Mouse (Mus musculus): Measurements from ENCODE around the gene Atp5g1. TPM values are rescaled to one million over a fixed set of nuclear protein-coding genes. Genes with fewer than 3 reads are reported as not detected.
A peak's percentile ranks its signal among the peaks of the same experiment; 100 is the strongest.

Gene Atp5g1
- polyA plus RNA-seq, 1 experiment from 2014 or later: 777 TPM

DNA sequence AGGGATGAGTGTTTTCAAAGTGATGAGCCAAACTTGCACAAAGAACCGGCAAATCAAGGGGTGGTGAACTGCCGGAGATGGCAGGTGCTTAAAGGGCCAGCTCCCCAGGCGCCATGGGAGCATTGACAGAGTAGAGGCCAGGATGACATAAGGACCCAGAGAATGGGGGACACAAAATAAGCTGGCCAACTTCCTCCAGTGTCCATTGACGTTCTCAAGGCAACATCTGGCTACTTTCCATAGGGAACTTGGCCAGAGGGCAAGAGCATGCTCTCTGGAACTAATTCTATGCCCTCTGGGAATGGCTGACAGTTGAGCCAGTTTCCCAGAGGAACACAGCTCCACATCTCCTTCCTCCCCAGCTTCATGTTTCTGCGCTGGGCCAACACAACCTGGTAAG lies 7.2 kb downstream of the Atp5g1 start:
- H3K27ac ChIP-seq (replicated peaks): no peak overlapping the region
- H3K36me3 ChIP-seq: peaks cover 17% of the 10 kb centered on the region
- H3K4me2 ChIP-seq: no peak overlapping the region
- peaks cover 21% of the 10 kb centered on the region for H3K4me1 ChIP-seq (replicated peaks)
- ATAC-seq (ENCODE audit: low FRiP score, low read depth): no peak
- H3K4me3 ChIP-seq: no peak overlapping the region
- H3K9me3 ChIP-seq: no peaks in the 10 kb centered on the region
- no peak overlapping the region for H3K9ac ChIP-seq
- no peaks in the 10 kb centered on the region for H3K27me3 ChIP-seq
- 68% methylated on average over 5 of the region's 5 CpGs for WGBS

- peak within 1 kb of the TSS; percentile 99 for H3K4me3 ChIP-seq
- peaks cover 30% of the 10 kb centered on the region for H3K4me1 ChIP-seq (replicated peaks)
- peaks cover 17% of the 10 kb centered on the region for H3K36me3 ChIP-seq
- peak; percentile 98 for ATAC-seq (ENCODE audit: low FRiP score, low read depth)
- H3K27ac ChIP-seq (replicated peaks): peak within 1 kb of the TSS; percentile 80
- H3K27me3 ChIP-seq: no peaks in the 10 kb centered on the region
- H3K4me2 ChIP-seq: peak within 1 kb of the TSS; percentile 94
- H3K9ac ChIP-seq: peak within 1 kb of the TSS; percentile 96
- 4% methylated on average over 49 of the region's 50 CpGs for WGBS
- H3K9me3 ChIP-seq: no peaks in the 10 kb centered on the region
Measured at GRCm38 (mm10) chr11:96065215-96065911, 10.1 kb downstream of the Atp5g1 start, which contains the start of gene Ube2z. TSS of gene Ube2z (minus strand) at chr11:96065388.

GRCm38 (mm10) chr11:96064521-96065214 lies 10.8 kb downstream of the Atp5g1 start:
- Histone ChIP-seq H3K4me1 (replicated peaks) (peaks cover 30% of the 10 kb centered on the region), H3K4me2 (peak overlapping the region; percentile 94)

DNA sequence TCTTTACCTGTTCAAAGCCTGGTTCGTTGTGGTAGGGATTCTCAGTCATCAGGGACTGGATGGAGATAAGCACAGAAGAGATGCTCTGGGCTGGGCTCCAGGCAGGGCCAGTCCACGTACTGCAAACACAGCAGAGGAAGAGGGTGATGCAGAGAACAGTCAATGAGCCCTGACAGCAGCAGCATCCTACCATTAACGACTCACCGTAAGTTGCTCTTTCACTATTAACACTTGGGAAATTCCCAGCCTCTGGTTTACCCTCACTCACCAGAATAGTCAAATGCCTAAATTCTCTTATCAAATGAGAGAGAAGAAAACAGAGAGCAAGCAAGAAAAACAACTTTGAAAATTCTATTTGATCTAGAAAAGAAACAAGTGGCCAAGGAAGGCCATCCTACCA lies 17.2 kb downstream of the Atp5g1 start:
- Histone ChIP-seq H3K4me1 (replicated peaks) (peaks cover 11% of the 10 kb centered on the region), H3K9ac (no peak overlapping the region), H3K9me3 (no peaks in the 10 kb centered on the region), H3K36me3 (peaks cover 67% of the 10 kb centered on the region), H3K27me3 (no peaks in the 10 kb centered on the region), H3K4me3 (no peak overlapping the region), H3K4me2 (no peak overlapping the region), H3K27ac (replicated peaks) (no peak overlapping the region)
- ATAC-seq (ENCODE audit: low FRiP score, low read depth): no peak
- WGBS: 90% methylated on average over 4 of the region's 4 CpGs

More at GRCm38 (mm10) chr11:96064521-96065214, 10.8 kb downstream of the Atp5g1 start:
- H3K4me3 ChIP-seq: peak overlapping the region; percentile 99
- peak overlapping the region; percentile 96 for H3K9ac ChIP-seq
- no peaks in the 10 kb centered on the region for H3K9me3 ChIP-seq
- ATAC-seq (ENCODE audit: low FRiP score, low read depth): peak; percentile 66
- H3K36me3 ChIP-seq: peaks cover 20% of the 10 kb centered on the region
- H3K27me3 ChIP-seq: no peaks in the 10 kb centered on the region
- peak overlapping the region; percentile 80 for H3K27ac ChIP-seq (replicated peaks)
- WGBS: under 1% methylated on average over 29 of the region's 64 CpGs

- no peaks in the 10 kb centered on the region for H3K27me3 ChIP-seq
- ATAC-seq (ENCODE audit: low FRiP score, low read depth): no peak
- H3K9ac ChIP-seq: no peak overlapping the region
- H3K36me3 ChIP-seq: peaks cover 81% of the 10 kb centered on the region
- H3K4me2 ChIP-seq: no peak overlapping the region
- no peak overlapping the region for H3K27ac ChIP-seq (replicated peaks)
- H3K4me3 ChIP-seq: no peak overlapping the region
- WGBS: 98% methylated on average over 3 of the region's 3 CpGs
- no peaks in the 10 kb centered on the region for H3K4me1 ChIP-seq (replicated peaks)
- no peaks in the 10 kb centered on the region for H3K9me3 ChIP-seq
Measured at GRCm38 (mm10) chr11:96050854-96051253, 24.6 kb downstream of the Atp5g1 start.

GRCm38 (mm10) chr11:96049939-96050338 lies 25.5 kb downstream of the Atp5g1 start:
- Histone ChIP-seq H3K4me1 (replicated peaks) (no peaks in the 10 kb centered on the region), H3K36me3 (peaks cover 80% of the 10 kb centered on the region), H3K4me3 (no peak overlapping the region), H3K4me2 (no peak overlapping the region), H3K9ac (no peak overlapping the region), H3K27ac (replicated peaks) (no peak overlapping the region), H3K9me3 (no peaks in the 10 kb centered on the region), H3K27me3 (no peaks in the 10 kb centered on the region)
- 80% methylated on average over 4 of the region's 4 CpGs for WGBS
- ATAC-seq (ENCODE audit: low FRiP score, low read depth): no peak

DNA sequence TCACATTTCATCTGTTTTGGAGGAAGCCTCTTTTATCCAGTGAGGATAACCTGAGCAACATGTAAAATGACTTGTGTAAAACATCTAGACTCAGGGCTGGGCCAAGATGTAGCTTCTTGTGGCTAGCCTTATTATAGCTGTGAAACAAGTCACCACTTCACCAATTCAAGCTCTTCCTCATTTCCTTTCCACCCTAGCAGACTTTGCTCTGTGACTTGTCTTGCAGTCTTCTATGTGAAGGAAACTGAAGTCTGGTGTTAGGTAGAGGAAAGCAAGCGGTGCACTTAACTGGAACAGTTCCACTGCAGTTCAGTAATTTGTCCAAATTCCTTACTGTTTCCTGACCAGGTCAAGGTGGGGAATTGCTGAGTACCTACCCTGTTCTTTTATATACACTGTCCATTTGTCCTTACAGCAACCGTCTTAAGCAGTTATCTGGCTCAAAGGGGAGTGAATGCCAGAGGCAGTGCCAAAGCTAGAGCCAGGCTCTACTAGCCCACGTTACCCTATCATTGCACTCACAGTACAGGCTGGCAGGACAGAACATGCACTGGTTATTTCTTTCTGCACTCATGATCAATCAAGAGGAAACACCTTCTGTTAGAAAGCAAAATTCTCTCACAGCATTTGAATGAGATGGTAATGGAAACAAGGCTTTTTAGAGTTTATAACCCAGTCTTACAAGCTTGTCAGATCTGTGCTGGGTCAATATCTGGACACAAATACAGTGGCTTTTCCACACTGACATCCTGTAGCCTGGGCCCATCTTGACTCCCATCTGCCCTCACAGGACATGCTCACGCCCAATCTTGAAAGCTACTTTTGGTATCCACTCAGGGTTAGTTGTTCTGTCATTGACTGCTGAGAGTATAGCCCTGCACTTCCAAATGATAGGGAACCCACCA lies 27.7 kb downstream of the Atp5g1 start:
- H3K9ac ChIP-seq: no peak overlapping the region
- no peak overlapping the region for H3K4me2 ChIP-seq
- peaks cover 76% of the 10 kb centered on the region for H3K36me3 ChIP-seq
- 85% methylated on average over 4 of the region's 4 CpGs for WGBS
- no peak overlapping the region for H3K27ac ChIP-seq (replicated peaks)
- H3K27me3 ChIP-seq: no peaks in the 10 kb centered on the region
- H3K4me3 ChIP-seq: no peak overlapping the region
- no peak for ATAC-seq (ENCODE audit: low FRiP score, low read depth)
- no peaks in the 10 kb centered on the region for H3K4me1 ChIP-seq (replicated peaks)
- H3K9me3 ChIP-seq: no peaks in the 10 kb centered on the region

DNA sequence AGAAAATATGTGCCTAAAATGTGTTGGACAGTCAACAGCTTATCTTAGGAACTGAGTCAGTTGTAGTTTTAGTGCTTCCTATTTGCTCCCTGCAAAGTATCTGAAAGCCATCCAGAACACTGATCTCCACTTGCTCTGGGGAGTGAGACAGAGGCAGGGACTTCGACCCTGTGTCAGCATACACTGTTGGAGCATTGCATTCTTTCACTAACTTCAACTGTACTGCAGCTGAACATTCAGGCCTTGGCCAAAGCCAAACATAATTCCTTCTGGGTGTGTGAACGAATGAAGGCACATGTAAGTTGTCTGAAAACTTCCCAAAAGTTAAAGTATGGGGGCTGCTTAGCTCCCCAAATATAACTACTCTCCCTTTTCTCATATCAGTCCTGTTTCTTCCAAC lies 28.7 kb downstream of the Atp5g1 start:
- no peak overlapping the region for H3K4me2 ChIP-seq
- no peaks in the 10 kb centered on the region for H3K9me3 ChIP-seq
- no peaks in the 10 kb centered on the region for H3K27me3 ChIP-seq
- 97% methylated on average over 2 of the region's 2 CpGs for WGBS
- no peak overlapping the region for H3K4me3 ChIP-seq
- no peak for ATAC-seq (ENCODE audit: low FRiP score, low read depth)
- no peak overlapping the region for H3K9ac ChIP-seq
- peaks cover 71% of the 10 kb centered on the region for H3K36me3 ChIP-seq
- no peaks in the 10 kb centered on the region for H3K4me1 ChIP-seq (replicated peaks)
- H3K27ac ChIP-seq (replicated peaks): no peak overlapping the region

DNA sequence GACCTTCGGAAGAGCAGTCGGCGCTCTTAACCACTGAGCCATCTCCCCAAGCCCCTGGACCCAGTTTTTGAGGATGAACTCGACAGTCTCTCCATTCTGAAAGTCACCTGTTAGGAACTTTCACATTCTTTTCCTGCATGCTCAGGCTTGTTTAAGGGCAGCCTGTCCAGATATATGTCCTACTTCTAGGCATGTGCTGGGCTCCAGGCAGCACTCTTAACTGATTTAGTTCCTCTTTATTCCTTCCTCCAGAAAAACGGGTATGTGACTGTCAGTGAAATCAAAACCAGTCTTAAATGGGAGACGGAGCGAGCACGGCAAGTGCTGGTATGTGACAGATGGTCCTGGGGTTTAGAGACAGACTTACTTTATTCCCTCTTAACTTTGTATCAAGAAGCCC lies 29.4 kb downstream of the Atp5g1 start:
- no peaks in the 10 kb centered on the region for H3K9me3 ChIP-seq
- WGBS: 87% methylated on average over 8 of the region's 8 CpGs
- no peak overlapping the region for H3K9ac ChIP-seq
- peaks cover 69% of the 10 kb centered on the region for H3K36me3 ChIP-seq
- ATAC-seq (ENCODE audit: low FRiP score, low read depth): no peak
- H3K4me1 ChIP-seq (replicated peaks): no peaks in the 10 kb centered on the region
- H3K27me3 ChIP-seq: no peaks in the 10 kb centered on the region
- no peak overlapping the region for H3K4me2 ChIP-seq
- no peak overlapping the region for H3K27ac ChIP-seq (replicated peaks)
- H3K4me3 ChIP-seq: no peak overlapping the region

DNA sequence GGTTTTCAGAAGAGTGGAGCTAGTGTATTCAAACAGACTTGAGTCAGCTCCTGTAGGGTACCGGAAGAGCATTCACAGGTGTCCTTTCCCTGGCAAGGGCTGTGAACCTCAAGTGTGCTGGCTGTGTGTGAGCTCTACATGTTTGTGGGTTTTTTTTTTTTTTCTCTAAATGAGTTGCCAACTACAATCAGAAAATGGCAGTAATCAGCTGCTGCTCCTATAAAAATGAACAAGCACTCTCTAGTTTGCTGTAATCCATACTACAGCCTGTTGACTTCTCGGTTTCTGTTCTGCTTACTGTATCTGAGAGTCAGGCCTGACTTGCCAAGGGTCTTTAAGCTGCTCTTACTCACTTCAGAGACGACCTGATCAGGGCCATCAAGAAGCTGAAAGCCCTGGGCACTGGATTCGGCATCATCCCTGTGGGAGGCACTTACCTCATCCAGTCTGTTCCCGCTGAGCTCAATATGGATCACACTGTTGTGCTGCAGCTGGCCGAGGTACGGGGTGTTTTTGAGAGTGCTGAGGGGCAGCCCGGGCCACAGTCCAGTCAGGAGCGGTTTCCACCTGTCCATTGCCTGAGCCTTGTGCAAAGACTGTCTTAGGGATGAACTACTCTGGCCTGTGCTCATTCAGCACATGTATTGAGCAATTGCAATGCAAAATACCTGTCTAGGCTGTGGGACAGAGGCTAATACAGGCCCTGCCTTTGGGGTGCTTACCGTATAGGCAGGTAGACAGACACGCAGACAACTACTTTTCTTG lies 30.5 kb downstream of the Atp5g1 start:
- Histone ChIP-seq H3K4me1 (replicated peaks) (no peaks in the 10 kb centered on the region), H3K9me3 (no peaks in the 10 kb centered on the region), H3K27me3 (no peaks in the 10 kb centered on the region), H3K27ac (replicated peaks) (no peak overlapping the region), H3K4me3 (no peak overlapping the region), H3K36me3 (peaks cover 63% of the 10 kb centered on the region), H3K4me2 (no peak overlapping the region), H3K9ac (no peak overlapping the region)
- ATAC-seq (ENCODE audit: low FRiP score, low read depth): no peak
- 92% methylated on average over 11 of the region's 11 CpGs for whole genome bisulfite sequencing

- no peak overlapping the region for H3K4me3 ChIP-seq
- ATAC-seq (ENCODE audit: low FRiP score, low read depth): no peak
- H3K9ac ChIP-seq: no peak overlapping the region
- H3K36me3 ChIP-seq: peaks cover 30% of the 10 kb centered on the region
- no peak overlapping the region for H3K27ac ChIP-seq (replicated peaks)
- WGBS: 97% methylated on average over 1 of the region's 1 CpGs
- H3K27me3 ChIP-seq: no peaks in the 10 kb centered on the region
- no peaks in the 10 kb centered on the region for H3K9me3 ChIP-seq
- no peak overlapping the region for H3K4me2 ChIP-seq
- peaks cover 25% of the 10 kb centered on the region for H3K4me1 ChIP-seq (replicated peaks)
Measured at GRCm38 (mm10) chr11:96038560-96038959, 36.9 kb downstream of the Atp5g1 start.

Measured in hindbrain, embryonic 15.5 days (tissue).